Mouse (Mus musculus) heart, adult 2 months (tissue): ENCODE measurements around the gene Maml2. TPM values are rescaled to one million over a fixed set of nuclear protein-coding genes. Genes with fewer than 3 reads are reported as not detected.
A peak's percentile ranks its signal among the peaks of the same experiment; 100 is the strongest.

ENCODE experiments used
- DNase-seq, 2 experiments: peaks; one replicate each; pipeline ENCODE4 v3.0.0; 2021
- H3K27ac ChIP-seq: fragments of 200-600 bp; 2 replicates; pipeline ENCODE4 v1.8.1; 2022
- H3K27me3 ChIP-seq: fragments of 200-500 bp; 2 replicates; pipeline ENCODE4 v1.6.1; 2012; ENCODE audit warnings: mild to moderate bottlenecking, low read length, inconsistent platforms, mixed read lengths; ENCODE audit not compliant: control insufficient read depth, insufficient read depth
- H3K36me3 ChIP-seq: fragments of 200-500 bp; 2 replicates; pipeline ENCODE4 v1.6.1; 2012; ENCODE audit warnings: low read length, inconsistent platforms; ENCODE audit not compliant: control insufficient read depth, insufficient read depth
- H3K4me1 ChIP-seq: fragments of 200-500 bp; 2 replicates; pipeline ENCODE4 v1.6.1; 2011; ENCODE audit warnings: low read length; ENCODE audit not compliant: control insufficient read depth, insufficient read depth
- H3K4me3 ChIP-seq: fragments of 200-600 bp; 2 replicates; pipeline ENCODE4 v1.8.1; 2022
- H3K79me2 ChIP-seq: fragments of 200-500 bp; replicated peaks from 2 replicates; pipeline ENCODE4 v1.6.1; 2012; ENCODE audit warnings: mild to moderate bottlenecking, inconsistent platforms, low read length, moderate library complexity, mixed read lengths; ENCODE audit not compliant: control insufficient read depth, insufficient read depth
- H3K9ac ChIP-seq: fragments of 200-500 bp; 2 replicates; pipeline ENCODE4 v1.6.1; 2012; ENCODE audit warnings: low read depth, mild to moderate bottlenecking, control low read depth, inconsistent platforms, low read length, mixed read lengths
- CTCF ChIP-seq: fragments of 200-600 bp; IDR thresholded peaks from 2 replicates; pipeline ENCODE4 v1.8.1; 2022; ENCODE audit warnings: antibody characterized with exemption, mild to moderate bottlenecking, moderate library complexity
- EP300 ChIP-seq: fragments of 200-500 bp; IDR thresholded peaks from 2 replicates; pipeline ENCODE4 v1.6.1; 2011; ENCODE audit warnings: low read depth, low read length, control low read depth; ENCODE audit not compliant: insufficient read depth
- POLR2A ChIP-seq: fragments of 200-500 bp; IDR thresholded peaks from 2 replicates; pipeline ENCODE4 v1.6.1; 2011; ENCODE audit warnings: mild to moderate bottlenecking, low read depth, low read length, control low read depth; ENCODE audit not compliant: insufficient read depth
- WGBS: fragments of 180-500 bp; shearing (Covaris S2); methylation state at CpG from one replicate; pipeline ENCODE4 v1.1.7; 2018; 5-methylcytosine and 5-hydroxymethylcytosine counted together
- intact Hi-C: fragments of 180-260 bp; cut with DNase I; formaldehyde crosslinking; loops from one replicate; pipeline ENCODE4 v1.15.1; 2025
- polyA plus RNA-seq: library from polyadenylated mRNA; depleted of rRNA; stranded (reverse); fragments of >200 nt; gene quantifications from 2 replicates; pipeline ENCODE4 v1.2.3, GENCODE M21; 2012
- total RNA-seq, 2 experiments: library from RNA; stranded (reverse); gene quantifications; 2 replicates each; pipeline ENCODE4 v1.2.3; 2021

Gene Maml2
- total and polyA plus RNA-seq, 3 experiments = 4.8 to 6.5 (median 5.7) TPM

- H3K79me2 ChIP-seq = no peaks in the 10 kb centered on the region
- no peak for TF ChIP-seq POLR2A
- peak; percentile 62 for TF ChIP-seq CTCF
- TF ChIP-seq EP300 = peak; percentile 79
- no peaks in the 10 kb centered on the region for H3K27me3 ChIP-seq
- H3K36me3 ChIP-seq = no peaks in the 10 kb centered on the region
- H3K27ac ChIP-seq = peak overlapping the region; percentile 43; the same call in 1 of the 2 replicates
- intact Hi-C loops = loop anchor here (5.0 kb wide), 2 partner anchors 67 to 142 kb away; no protein-coding TSS in a partner anchor
- DNase-seq = peak; percentile 59 to 77
- peaks cover 10% of the 10 kb centered on the region for H3K4me1 ChIP-seq
- WGBS = 39% methylated on average over 5 of the region's 5 CpGs
- H3K4me3 ChIP-seq = no peak overlapping the region
- H3K9ac ChIP-seq = no peak overlapping the region
These were observed 213.0 kb downstream of the Maml2 start for GRCm38 (mm10) chr9:13510621-13511369.

GRCm38 (mm10) chr9:13513135-13513534 is 215.4 kb downstream of the Maml2 start:
- DNase-seq = peak in 1 of 2 experiments; percentile 20
- H3K36me3 ChIP-seq = peaks cover 3% of the 10 kb centered on the region; the same call in 1 of the 2 replicates
- intact Hi-C loops = loop anchor here (5.0 kb wide), 2 partner anchors 64 to 139 kb away; no protein-coding TSS in a partner anchor
- no peak overlapping the region for H3K9ac ChIP-seq
- peaks cover 9% of the 10 kb centered on the region for H3K4me1 ChIP-seq
- TF ChIP-seq CTCF (no peak), EP300 (no peak), POLR2A (no peak)
- no peaks in the 10 kb centered on the region for H3K79me2 ChIP-seq
- WGBS = 49% methylated on average over 5 of the region's 5 CpGs
- no peak overlapping the region for H3K27ac ChIP-seq
- no peaks in the 10 kb centered on the region for H3K27me3 ChIP-seq
- H3K4me3 ChIP-seq = no peak overlapping the region

- TF ChIP-seq EP300 = no peak
- TF ChIP-seq CTCF = no peak
- no peak for TF ChIP-seq POLR2A
- Histone ChIP-seq H3K36me3 (peaks cover 3% of the 10 kb centered on the region; the same call in 1 of the 2 replicates), H3K79me2 (no peaks in the 10 kb centered on the region), H3K27ac (no peak overlapping the region), H3K9ac (no peak overlapping the region), H3K27me3 (no peaks in the 10 kb centered on the region), H3K4me3 (no peak overlapping the region), H3K4me1 (peaks cover 14% of the 10 kb centered on the region)
- no peak for DNase-seq
- intact Hi-C loops = loop anchor here (5.0 kb wide), 2 partner anchors 63 to 138 kb away; no protein-coding TSS in a partner anchor
These were observed 216.7 kb downstream of the Maml2 start for GRCm38 (mm10) chr9:13514435-13514834.

- Histone ChIP-seq H3K4me1 (peaks cover 12% of the 10 kb centered on the region), H3K27ac (no peak overlapping the region), H3K36me3 (peaks cover 3% of the 10 kb centered on the region; the same call in 1 of the 2 replicates), H3K9ac (no peak overlapping the region), H3K27me3 (no peaks in the 10 kb centered on the region), H3K4me3 (no peak overlapping the region), H3K79me2 (no peaks in the 10 kb centered on the region)
- no peak for TF ChIP-seq EP300
- no peak for TF ChIP-seq POLR2A
- no peak for TF ChIP-seq CTCF
- WGBS = 84% methylated on average over 2 of the region's 2 CpGs
- no peak for DNase-seq
- intact Hi-C loops = no loop called here
These were observed 218.2 kb downstream of the Maml2 start for GRCm38 (mm10) chr9:13515976-13516375.

- H3K4me1 ChIP-seq = peaks cover 12% of the 10 kb centered on the region
- no peak overlapping the region for H3K9ac ChIP-seq
- H3K27ac ChIP-seq = peak overlapping the region; percentile 19
- no peak for TF ChIP-seq EP300
- no peak for TF ChIP-seq POLR2A
- no peak for TF ChIP-seq CTCF
- H3K79me2 ChIP-seq = no peaks in the 10 kb centered on the region
- 41% methylated on average over 2 of the region's 2 CpGs for WGBS
- H3K36me3 ChIP-seq = peaks cover 5% of the 10 kb centered on the region; the same call in 1 of the 2 replicates
- intact Hi-C loops = no loop called here
- H3K27me3 ChIP-seq = no peaks in the 10 kb centered on the region
- DNase-seq = no peak
- H3K4me3 ChIP-seq = no peak overlapping the region
These were observed 220.3 kb downstream of the Maml2 start for GRCm38 (mm10) chr9:13518031-13518430.

- no peaks in the 10 kb centered on the region for H3K27me3 ChIP-seq
- intact Hi-C loops = no loop called here
These were observed 220.7 kb downstream of the Maml2 start for GRCm38 (mm10) chr9:13518441-13518971.

More at GRCm38 (mm10) chr9:13518441-13518971, 220.7 kb downstream of the Maml2 start:
- Histone ChIP-seq H3K79me2 (no peaks in the 10 kb centered on the region), H3K4me3 (no peak overlapping the region), H3K4me1 (peaks cover 12% of the 10 kb centered on the region), H3K27ac (peak overlapping the region; percentile 19), H3K9ac (no peak overlapping the region), H3K36me3 (peaks cover 5% of the 10 kb centered on the region; the same call in 1 of the 2 replicates)
- no peak for DNase-seq
- WGBS = 64% methylated on average over 2 of the region's 2 CpGs
- no peak for TF ChIP-seq CTCF
- no peak for TF ChIP-seq EP300
- TF ChIP-seq POLR2A = no peak
